Mouse (Mus musculus): ENCODE measurements at regions not wholly inside any gene's neighbourhood (a gene's known extent, or its start where the extent isn't known, plus 50 kb on each side); places are given as distances from the start of the nearest gene placed in this dataset.

GRCm38 (mm10) chr1:91632906-91633493, 92.7 kb downstream of the Asb1 start:
- H3K4me3 ChIP-seq: no peak overlapping the region
- TF ChIP-seq POLR2A (IDR thresholded peaks at IDR 0.05; ENCODE audit: insufficient read depth, low read depth, low read length) (no peak), EP300 (IDR thresholded peaks at IDR 0.05; ENCODE audit: insufficient read depth, low read depth, low read length) (no peak), CTCF (IDR thresholded peaks at IDR 0.05) (no peak)
- no peak for DNase-seq
- H3K4me1 ChIP-seq (ENCODE audit: control insufficient read depth, insufficient read depth, low read length): no peaks in the 10 kb centered on the region
- no peaks in the 10 kb centered on the region for H3K36me3 ChIP-seq (ENCODE audit: control insufficient read depth, insufficient read depth, low read length)
- 87% methylated on average over 15 of the region's 15 CpGs for WGBS
- H3K9ac ChIP-seq (ENCODE audit: low read depth, low read length): no peak overlapping the region
- no peaks in the 10 kb centered on the region for H3K27me3 ChIP-seq (ENCODE audit: control insufficient read depth, insufficient read depth, low read length)
- intact Hi-C loops (cut with DNase I): no loop called here
- H3K27ac ChIP-seq: no peak overlapping the region
- H3K79me2 ChIP-seq (replicated peaks; ENCODE audit: control insufficient read depth, insufficient read depth, low read length): no peaks in the 10 kb centered on the region

- TF ChIP-seq CTCF (IDR thresholded peaks at IDR 0.05) (no peak), EP300 (IDR thresholded peaks at IDR 0.05; ENCODE audit: insufficient read depth, low read depth, low read length) (no peak), POLR2A (IDR thresholded peaks at IDR 0.05; ENCODE audit: insufficient read depth, low read depth, low read length) (no peak)
- no peaks in the 10 kb centered on the region for H3K27me3 ChIP-seq (ENCODE audit: control insufficient read depth, insufficient read depth, low read length)
- no peak overlapping the region for H3K27ac ChIP-seq
- no peaks in the 10 kb centered on the region for H3K36me3 ChIP-seq (ENCODE audit: control insufficient read depth, insufficient read depth, low read length)
- intact Hi-C loops (cut with DNase I): no loop called here
- no peak for DNase-seq
- WGBS: 82% methylated on average over 2 of the region's 2 CpGs
- no peaks in the 10 kb centered on the region for H3K79me2 ChIP-seq (replicated peaks; ENCODE audit: control insufficient read depth, insufficient read depth, low read length)
- no peak overlapping the region for H3K9ac ChIP-seq (ENCODE audit: low read depth, low read length)
- H3K4me1 ChIP-seq (ENCODE audit: control insufficient read depth, insufficient read depth, low read length): no peaks in the 10 kb centered on the region
- H3K4me3 ChIP-seq: no peak overlapping the region
These were observed 96.2 kb downstream of the Asb1 start for GRCm38 (mm10) chr1:91636571-91636970.

- WGBS: 60% methylated on average over 5 of the region's 5 CpGs
- intact Hi-C loops (cut with DNase I): no loop called here
- no peak for DNase-seq
These were observed 100.2 kb downstream of the Asb1 start for GRCm38 (mm10) chr1:91640551-91640950.

GRCm38 (mm10) chr1:91658991-91659441, 118.7 kb downstream of the Asb1 start:
- intact Hi-C loops (cut with DNase I): no loop called here
- Histone ChIP-seq H3K36me3 (ENCODE audit: control insufficient read depth, insufficient read depth, low read length) (no peaks in the 10 kb centered on the region), H3K79me2 (replicated peaks; ENCODE audit: control insufficient read depth, insufficient read depth, low read length) (no peaks in the 10 kb centered on the region), H3K9ac (ENCODE audit: low read depth, low read length) (no peak overlapping the region), H3K4me1 (ENCODE audit: control insufficient read depth, insufficient read depth, low read length) (no peaks in the 10 kb centered on the region), H3K27ac (no peak overlapping the region), H3K27me3 (ENCODE audit: control insufficient read depth, insufficient read depth, low read length) (no peaks in the 10 kb centered on the region), H3K4me3 (no peak overlapping the region)
- 79% methylated on average over 15 of the region's 15 CpGs for WGBS
- TF ChIP-seq CTCF (IDR thresholded peaks at IDR 0.05) (no peak), EP300 (IDR thresholded peaks at IDR 0.05; ENCODE audit: insufficient read depth, low read depth, low read length) (no peak), POLR2A (IDR thresholded peaks at IDR 0.05; ENCODE audit: insufficient read depth, low read depth, low read length) (no peak)
- no peak for DNase-seq

More at GRCm38 (mm10) chr1:91640551-91640950, 100.2 kb downstream of the Asb1 start:
- Histone ChIP-seq H3K36me3 (ENCODE audit: control insufficient read depth, insufficient read depth, low read length) (no peaks in the 10 kb centered on the region), H3K4me3 (no peak overlapping the region), H3K4me1 (ENCODE audit: control insufficient read depth, insufficient read depth, low read length) (no peaks in the 10 kb centered on the region), H3K79me2 (replicated peaks; ENCODE audit: control insufficient read depth, insufficient read depth, low read length) (no peaks in the 10 kb centered on the region), H3K27ac (no peak overlapping the region), H3K9ac (ENCODE audit: low read depth, low read length) (no peak overlapping the region), H3K27me3 (ENCODE audit: control insufficient read depth, insufficient read depth, low read length) (no peaks in the 10 kb centered on the region)
- TF ChIP-seq EP300 (IDR thresholded peaks at IDR 0.05; ENCODE audit: insufficient read depth, low read depth, low read length) (no peak), CTCF (IDR thresholded peaks at IDR 0.05) (no peak), POLR2A (IDR thresholded peaks at IDR 0.05; ENCODE audit: insufficient read depth, low read depth, low read length) (no peak)

GRCm38 (mm10) chr1:91659486-91659885, 119.1 kb downstream of the Asb1 start:
- H3K36me3 ChIP-seq (ENCODE audit: control insufficient read depth, insufficient read depth, low read length): no peaks in the 10 kb centered on the region
- 65% methylated on average over 8 of the region's 8 CpGs for WGBS
- no peak overlapping the region for H3K4me3 ChIP-seq
- H3K27me3 ChIP-seq (ENCODE audit: control insufficient read depth, insufficient read depth, low read length): no peaks in the 10 kb centered on the region
- no peaks in the 10 kb centered on the region for H3K4me1 ChIP-seq (ENCODE audit: control insufficient read depth, insufficient read depth, low read length)
- no peak overlapping the region for H3K27ac ChIP-seq
- intact Hi-C loops (cut with DNase I): no loop called here
- TF ChIP-seq POLR2A (IDR thresholded peaks at IDR 0.05; ENCODE audit: insufficient read depth, low read depth, low read length) (no peak), CTCF (IDR thresholded peaks at IDR 0.05) (no peak), EP300 (IDR thresholded peaks at IDR 0.05; ENCODE audit: insufficient read depth, low read depth, low read length) (no peak)
- H3K79me2 ChIP-seq (replicated peaks; ENCODE audit: control insufficient read depth, insufficient read depth, low read length): no peaks in the 10 kb centered on the region
- DNase-seq: no peak
- no peak overlapping the region for H3K9ac ChIP-seq (ENCODE audit: low read depth, low read length)

- intact Hi-C loops (cut with DNase I): no loop called here
- no peaks in the 10 kb centered on the region for H3K4me1 ChIP-seq (ENCODE audit: control insufficient read depth, insufficient read depth, low read length)
- DNase-seq: no peak
- no peak overlapping the region for H3K27ac ChIP-seq
- WGBS: 75% methylated on average over 2 of the region's 2 CpGs
- no peak for TF ChIP-seq EP300 (IDR thresholded peaks at IDR 0.05; ENCODE audit: insufficient read depth, low read depth, low read length)
- no peak for TF ChIP-seq POLR2A (IDR thresholded peaks at IDR 0.05; ENCODE audit: insufficient read depth, low read depth, low read length)
- no peak for TF ChIP-seq CTCF (IDR thresholded peaks at IDR 0.05)
- H3K4me3 ChIP-seq: no peak overlapping the region
- no peaks in the 10 kb centered on the region for H3K79me2 ChIP-seq (replicated peaks; ENCODE audit: control insufficient read depth, insufficient read depth, low read length)
- no peak overlapping the region for H3K9ac ChIP-seq (ENCODE audit: low read depth, low read length)
- H3K27me3 ChIP-seq (ENCODE audit: control insufficient read depth, insufficient read depth, low read length): no peaks in the 10 kb centered on the region
- H3K36me3 ChIP-seq (ENCODE audit: control insufficient read depth, insufficient read depth, low read length): no peaks in the 10 kb centered on the region
These were observed 122.9 kb downstream of the Asb1 start for GRCm38 (mm10) chr1:91663289-91663688.
